Mouse (Mus musculus) CH12.LX (cell line): ENCODE data around the gene Fam214b.

Source experiments
- CTCF ChIP-seq, 2 experiments: IDR thresholded peaks in 1 of 2; conservative IDR thresholded peaks in 1 of 2; 2 replicates each; pipeline ENCODE4 v1.5.1; 2011 to 2012; ENCODE audit warnings: low read depth in 2 of 2, low read length in 2 of 2, improper control_type of control experiment in 1 of 2, inconsistent platforms in 1 of 2, mild to moderate bottlenecking in 1 of 2, moderate library complexity in 1 of 2
- POLR2A ChIP-seq: IDR thresholded peaks from 2 replicates; pipeline ENCODE4 v1.6.1; 2011; ENCODE audit warnings: low read depth, mild to moderate bottlenecking, improper control_type of control experiment, low read length
- RAD21 ChIP-seq: IDR thresholded peaks from 2 replicates; pipeline ENCODE4 v1.6.1; 2011; ENCODE audit warnings: low read depth, mild to moderate bottlenecking, low read length, improper control_type of control experiment, moderate library complexity

DNA sequence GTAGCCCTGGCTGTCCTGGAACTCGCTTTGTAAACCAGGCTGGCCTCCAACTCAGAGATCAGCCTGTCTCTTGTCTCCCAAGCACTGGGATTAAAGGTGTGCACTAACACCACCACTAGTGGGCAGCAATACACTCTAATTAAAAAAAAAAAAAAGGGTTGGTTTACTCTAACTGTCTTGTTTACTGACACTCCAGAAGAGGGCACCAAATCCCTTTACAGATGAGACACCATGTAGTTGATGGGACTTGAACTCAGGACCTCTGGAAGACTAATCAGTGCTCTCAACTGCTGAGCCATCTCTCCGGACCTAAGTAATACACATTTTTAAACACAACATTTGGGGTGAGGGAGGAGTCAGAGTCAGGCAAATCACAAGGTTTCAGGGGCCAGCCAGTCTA, 40.3 kb downstream of the Fam214b start:
- peak; percentile 59 for TF ChIP-seq RAD21
- peak; percentile 73 to 99 for TF ChIP-seq CTCF (conservative IDR thresholded peaks at IDR 0.05 in 1 of 2, IDR thresholded peaks at IDR 0.05 in 1 of 2; ENCODE audit: low read depth in 2 of 2, low read length in 2 of 2)
- TF ChIP-seq POLR2A: no peak
